Mouse (Mus musculus): ENCODE data around the gene Vash2.

- no peak for TF ChIP-seq CTCF (IDR thresholded peaks at IDR 0.05; ENCODE audit: control insufficient read depth, insufficient read depth, low read length)
- no peak for TF ChIP-seq POLR2A (IDR thresholded peaks at IDR 0.05; ENCODE audit: borderline replicate concordance, control insufficient read depth, low read depth, low read length)
Observed at GRCm38 (mm10) chr1:190919725-190920469, 59.2 kb downstream of the Vash2 start.

Measured in bone marrow, adult 2 months (tissue).